Mouse (Mus musculus) embryonic facial prominence, embryonic 12.5 days (tissue): Measurements from ENCODE around the gene Fancf. TPM values are rescaled to one million over a fixed set of nuclear protein-coding genes. Genes with fewer than 3 reads are reported as not detected.

Source experiments
- ATAC-seq: fragments of 200-750 bp; cut with Nextera tagmentation; 2 replicates; pipeline ENCODE4 v1.8.0; 2017; ENCODE audit not compliant: insufficient number of reproducible peaks, insufficient read depth, low FRiP score, low TSS enrichment
- H3K27ac ChIP-seq: fragments of 300-500 bp; sonication (generic); 2 replicates; pipeline ENCODE4 v1.5.1; 2016; ENCODE audit warnings: mild to moderate bottlenecking
- H3K27me3 ChIP-seq: fragments of 300-500 bp; sonication (generic); 2 replicates; pipeline ENCODE4 v1.6.1; 2016; ENCODE audit warnings: mild to moderate bottlenecking, moderate library complexity
- H3K36me3 ChIP-seq: fragments of 300-500 bp; sonication (generic); 2 replicates; pipeline ENCODE4 v1.6.1; 2016; ENCODE audit warnings: mild to moderate bottlenecking
- H3K4me1 ChIP-seq: fragments of 300-500 bp; sonication (generic); 2 replicates; pipeline ENCODE4 v1.6.1; 2016
- H3K4me2 ChIP-seq: fragments of 300-500 bp; sonication (generic); replicated peaks from 2 replicates; pipeline ENCODE4 v1.6.1; 2016; ENCODE audit warnings: mild to moderate bottlenecking, moderate library complexity
- H3K4me3 ChIP-seq: fragments of 300-500 bp; sonication (generic); 2 replicates; pipeline ENCODE4 v1.5.1; 2016; ENCODE audit warnings: mild to moderate bottlenecking
- H3K9ac ChIP-seq: fragments of 300-500 bp; sonication (generic); 2 replicates; pipeline ENCODE4 v1.6.1; 2016; ENCODE audit warnings: mild to moderate bottlenecking, moderate library complexity
- H3K9me3 ChIP-seq: fragments of 300-500 bp; sonication (generic); 2 replicates; pipeline ENCODE4 v1.6.1; 2016; ENCODE audit warnings: mild to moderate bottlenecking, moderate library complexity
- WGBS: fragments of 180-500 bp; shearing (Covaris S2); methylation state at CpG from one replicate; pipeline ENCODE4 v1.1.7; 2016; 5-methylcytosine and 5-hydroxymethylcytosine counted together
- polyA plus RNA-seq: library from polyadenylated mRNA; unstranded; fragments of >200 nt; fragmentation: Nextera tagmentation; extraction: Ambion mirVana; gene quantifications from 2 replicates; pipeline ENCODE4 v1.2.1, GENCODE M21; 2016

Fancf gene
- polyA plus RNA-seq, 1 experiment from 2014 or later: 17.2 TPM

DNA sequence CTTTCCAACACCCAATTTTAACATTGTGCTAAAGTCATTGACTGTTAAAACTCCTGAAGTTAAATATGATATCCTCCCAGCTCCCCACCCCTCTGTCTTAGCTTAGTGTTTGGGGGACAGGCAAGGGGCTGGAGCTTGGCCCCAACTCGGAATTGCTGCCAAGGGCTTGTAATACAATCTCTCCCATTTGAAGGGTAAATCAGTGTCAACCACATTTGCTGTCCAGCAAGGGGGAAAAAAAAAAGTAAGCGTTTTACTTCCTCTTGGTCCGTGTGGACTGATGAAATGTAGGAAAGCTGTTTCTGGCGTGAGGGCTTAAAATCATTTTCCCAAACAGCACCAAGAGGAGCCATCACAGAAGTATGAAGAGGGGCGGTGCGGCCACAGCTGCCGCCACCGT lies 16.7 kb upstream of the Fancf start:
- H3K36me3 ChIP-seq: no peaks in the 10 kb centered on the region
- peak; percentile 77 for ATAC-seq
- peak overlapping the region; percentile 41 for H3K9ac ChIP-seq
- under 1% methylated on average over 8 of the region's 8 CpGs for WGBS
- H3K27me3 ChIP-seq: no peaks in the 10 kb centered on the region
- H3K9me3 ChIP-seq: no peaks in the 10 kb centered on the region
- H3K4me1 ChIP-seq: peaks cover 13% of the 10 kb centered on the region
- peak overlapping the region; percentile 61 for H3K4me2 ChIP-seq
- peak overlapping the region; percentile 45 for H3K4me3 ChIP-seq
- peak overlapping the region; percentile 95 for H3K27ac ChIP-seq

DNA sequence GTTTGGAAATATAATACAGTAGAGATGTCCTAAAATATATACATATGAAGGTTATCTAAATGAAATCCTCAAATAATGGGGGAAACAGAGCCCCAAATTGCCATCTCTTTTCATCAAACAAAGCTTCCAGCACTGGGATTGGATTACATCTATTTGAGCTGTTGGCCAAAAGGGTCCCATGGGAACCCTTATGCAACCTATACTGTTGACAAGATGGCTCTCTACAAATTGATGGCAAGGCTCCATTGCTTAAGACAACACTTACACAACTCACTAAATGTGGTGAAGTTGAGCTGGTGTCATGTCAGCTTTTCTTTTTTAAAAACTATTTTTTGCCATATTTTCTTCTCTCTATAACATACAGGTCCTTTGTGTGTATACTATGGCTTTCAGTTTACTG lies 14.2 kb upstream of the Fancf start:
- H3K9ac ChIP-seq: no peak overlapping the region
- no peak overlapping the region for H3K27ac ChIP-seq
- peaks cover 13% of the 10 kb centered on the region for H3K4me1 ChIP-seq
- ATAC-seq: no peak
- no peak overlapping the region for H3K4me2 ChIP-seq
- H3K9me3 ChIP-seq: no peaks in the 10 kb centered on the region
- H3K4me3 ChIP-seq: no peak overlapping the region
- no peaks in the 10 kb centered on the region for H3K27me3 ChIP-seq
- H3K36me3 ChIP-seq: no peaks in the 10 kb centered on the region

DNA sequence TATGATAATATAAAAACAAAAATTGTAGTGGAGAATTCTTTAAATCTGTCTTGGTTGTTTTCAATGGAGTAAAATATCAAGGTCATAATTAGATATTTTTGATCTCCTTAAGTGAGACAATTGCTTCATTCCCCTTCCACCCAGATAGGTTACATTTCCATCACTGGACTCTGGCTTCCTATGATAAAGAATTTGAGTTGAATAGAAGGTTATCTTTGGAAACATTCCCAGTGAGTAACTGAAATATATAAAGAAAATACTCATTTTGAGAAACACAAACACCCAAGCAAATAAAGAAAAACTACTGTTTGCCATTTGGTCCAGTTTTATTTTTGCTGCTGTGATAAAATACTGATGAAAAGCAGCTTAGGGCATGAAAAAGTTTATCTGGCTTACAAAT lies 10.5 kb upstream of the Fancf start:
- no peaks in the 10 kb centered on the region for H3K27me3 ChIP-seq
- ATAC-seq: no peak
- 0 out of 2 replicates have a peak, but pooled peaks cover under 1% of the 10 kb centered on the region for H3K4me1 ChIP-seq
- no peak overlapping the region for H3K4me3 ChIP-seq
- no peaks in the 10 kb centered on the region for H3K9me3 ChIP-seq
- H3K9ac ChIP-seq: no peak overlapping the region
- no peaks in the 10 kb centered on the region for H3K36me3 ChIP-seq
- H3K4me2 ChIP-seq: no peak overlapping the region
- H3K27ac ChIP-seq: no peak overlapping the region

DNA sequence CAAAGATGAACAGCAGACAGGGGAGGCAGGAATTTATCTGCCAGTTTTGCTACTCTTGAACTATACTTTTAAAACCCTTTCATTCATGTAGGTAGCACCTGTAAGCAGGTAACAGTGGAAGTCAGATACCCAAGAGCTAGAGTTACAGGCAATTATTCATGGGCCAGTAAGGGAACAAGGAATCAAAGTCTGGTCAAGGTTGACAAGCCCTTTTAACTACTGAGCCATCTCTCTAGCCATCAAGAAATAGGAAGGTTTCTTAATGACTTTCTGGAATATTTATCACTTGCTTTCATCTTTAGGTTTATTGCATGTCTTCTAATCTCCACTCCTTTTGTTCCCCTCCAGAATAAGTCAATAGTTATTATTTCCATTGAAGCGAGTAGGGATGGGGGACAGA lies 10.0 kb upstream of the Fancf start:
- no peak overlapping the region for H3K4me3 ChIP-seq
- no peaks in the 10 kb centered on the region for H3K36me3 ChIP-seq
- ATAC-seq: no peak
- H3K9me3 ChIP-seq: no peaks in the 10 kb centered on the region
- no peaks in the 10 kb centered on the region for H3K27me3 ChIP-seq
- H3K4me2 ChIP-seq: no peak overlapping the region
- WGBS: 96% methylated on average over 1 of the region's 1 CpGs
- H3K4me1 ChIP-seq: no peaks in the 10 kb centered on the region
- H3K27ac ChIP-seq: no peak overlapping the region
- H3K9ac ChIP-seq: no peak overlapping the region

DNA sequence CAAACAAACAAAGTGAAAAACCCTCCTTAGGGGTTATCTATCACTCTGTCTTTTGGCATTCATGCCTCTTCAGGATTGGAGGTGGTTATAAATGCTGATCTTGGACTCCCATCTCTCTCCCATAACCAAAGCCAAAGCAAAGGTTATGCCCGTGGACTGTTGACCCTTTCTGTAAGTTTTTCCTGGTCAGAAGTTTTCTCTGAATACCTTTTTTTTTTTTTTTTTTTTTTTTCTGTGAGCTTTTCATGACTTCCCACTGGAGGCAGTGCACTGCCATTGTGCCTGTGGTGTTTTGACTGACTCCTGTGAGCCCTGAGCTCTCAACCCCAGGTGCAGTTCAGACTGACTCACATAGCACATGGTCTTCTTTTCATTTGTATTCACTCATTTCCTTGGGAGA lies 5.9 kb upstream of the Fancf start:
- WGBS: 86% methylated on average over 1 of the region's 1 CpGs
- no peak for ATAC-seq
- H3K9ac ChIP-seq: no peak overlapping the region
- H3K4me3 ChIP-seq: no peak overlapping the region
- H3K36me3 ChIP-seq: no peaks in the 10 kb centered on the region
- H3K4me1 ChIP-seq: peaks cover 9% of the 10 kb centered on the region
- no peaks in the 10 kb centered on the region for H3K9me3 ChIP-seq
- no peaks in the 10 kb centered on the region for H3K27me3 ChIP-seq
- no peak overlapping the region for H3K27ac ChIP-seq
- no peak overlapping the region for H3K4me2 ChIP-seq

DNA sequence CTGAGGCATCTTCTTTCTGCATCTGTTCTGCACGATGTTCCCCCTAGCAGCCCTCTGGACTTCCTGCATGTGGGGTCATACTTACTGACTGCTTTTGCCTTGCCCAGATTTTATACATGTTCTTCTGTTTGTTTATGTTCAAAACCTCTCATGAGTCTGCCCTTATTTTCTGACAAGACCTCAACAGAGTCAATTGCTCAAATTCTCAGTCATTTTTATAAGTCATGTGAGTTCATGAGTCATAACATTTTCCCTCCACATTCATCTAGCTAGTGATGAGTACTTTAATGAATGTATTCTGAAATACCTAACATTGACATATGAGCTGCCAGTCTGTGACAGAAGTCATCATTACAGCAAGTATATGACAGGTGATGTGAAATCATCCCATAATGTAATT lies 3.3 kb upstream of the Fancf start:
- 50% methylated on average over 1 of the region's 1 CpGs for WGBS
- Histone ChIP-seq H3K36me3 (no peaks in the 10 kb centered on the region), H3K4me2 (no peak overlapping the region), H3K4me1 (peaks cover 18% of the 10 kb centered on the region), H3K27ac (no peak overlapping the region), H3K9ac (no peak overlapping the region), H3K27me3 (no peaks in the 10 kb centered on the region), H3K9me3 (no peaks in the 10 kb centered on the region), H3K4me3 (no peak overlapping the region)
- no peak for ATAC-seq

DNA sequence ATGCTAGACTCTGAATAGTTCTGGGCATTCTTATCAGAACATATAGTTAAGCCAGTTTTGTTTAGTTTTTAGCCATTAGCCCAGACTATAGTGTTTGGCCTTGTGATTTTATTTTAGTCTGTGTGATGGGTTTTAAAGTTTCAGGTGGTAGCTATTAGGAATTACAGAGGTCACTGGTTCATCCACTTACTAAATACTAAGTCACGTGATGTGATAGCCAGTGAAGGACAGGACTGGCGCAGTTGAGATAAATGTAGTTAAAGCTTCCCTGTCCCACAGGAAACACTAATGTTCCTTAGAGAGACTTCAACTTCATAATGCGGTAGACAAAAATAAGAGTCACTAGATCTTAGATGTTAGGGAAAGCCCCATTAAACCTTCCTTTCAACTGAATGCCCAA lies 775 bp upstream of the Fancf start:
- WGBS: 45% methylated on average over 3 of the region's 3 CpGs
- peak overlapping the region; percentile 73 for H3K4me2 ChIP-seq

DNA sequence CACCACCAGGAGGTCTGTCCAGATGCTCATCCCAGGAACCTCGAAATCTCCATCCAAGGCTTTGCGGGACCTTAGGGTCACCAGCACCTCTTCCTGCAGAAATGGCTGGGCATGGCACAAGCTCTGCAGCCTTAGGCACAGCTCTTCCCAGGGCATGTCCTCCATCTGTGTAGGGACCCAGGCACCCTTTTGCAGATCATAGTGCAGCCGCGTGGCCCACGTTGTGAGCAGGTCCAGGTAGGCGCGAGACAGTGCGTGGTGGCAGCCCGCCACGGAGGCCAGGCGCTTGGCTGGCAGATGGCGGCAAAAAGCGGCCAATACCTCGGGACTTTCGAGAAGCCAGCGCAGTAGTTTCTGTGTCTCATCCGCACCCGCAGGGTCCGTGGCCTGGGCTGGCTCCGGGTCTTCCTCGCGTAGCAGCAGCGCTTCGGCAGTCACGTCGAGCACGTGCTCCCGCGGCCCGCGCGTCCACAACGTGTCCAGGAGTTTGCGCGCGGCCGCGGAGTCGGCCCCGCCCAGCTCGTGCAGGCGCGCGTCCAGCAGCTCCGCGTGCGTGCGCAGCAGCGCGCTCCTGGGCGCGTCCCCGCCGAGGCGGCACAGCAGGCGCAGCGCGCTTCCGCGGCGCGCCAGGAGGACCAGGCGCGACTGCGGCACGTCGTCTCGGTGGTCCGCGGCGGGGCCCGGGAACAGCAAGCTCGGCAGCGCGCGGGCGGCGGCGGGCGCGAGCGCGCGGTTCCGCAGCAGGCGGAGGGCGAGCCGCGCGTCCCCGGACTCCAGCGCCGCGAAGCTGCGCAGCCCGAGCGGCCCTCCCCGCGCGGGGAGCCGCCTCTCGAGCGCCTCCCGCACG lies 594 bp downstream of the Fancf start, which contains the start of gene Gas2:
Gas2 (plus strand) TSS at position 766 of the 847 bp plus-strand sequence.
- H3K9ac ChIP-seq: peak within 1 kb of the TSS; percentile 85
- peak; percentile 81 for ATAC-seq
- peaks cover 18% of the 10 kb centered on the region for H3K4me1 ChIP-seq
- 0 out of 2 replicates have a peak, but pooled peaks cover 3% of the 10 kb centered on the region for H3K36me3 ChIP-seq
- H3K9me3 ChIP-seq: no peaks in the 10 kb centered on the region
- peak within 1 kb of the TSS; percentile 98 for H3K27ac ChIP-seq
- peak within 1 kb of the TSS; percentile 65 for H3K4me3 ChIP-seq
- H3K27me3 ChIP-seq: no peaks in the 10 kb centered on the region
- H3K4me2 ChIP-seq: peak within 1 kb of the TSS; percentile 73
- WGBS: 8% methylated on average over 94 of the region's 105 CpGs

More for the DNA sequence above, 775 bp upstream of the Fancf start:
- H3K27me3 ChIP-seq: no peaks in the 10 kb centered on the region
- H3K4me1 ChIP-seq: peaks cover 18% of the 10 kb centered on the region
- 0 out of 2 replicates have a peak, but pooled peaks cover 3% of the 10 kb centered on the region for H3K36me3 ChIP-seq
- peak overlapping the region; percentile 50 for H3K9ac ChIP-seq
- H3K9me3 ChIP-seq: no peaks in the 10 kb centered on the region
- ATAC-seq: no peak
- peak overlapping the region; percentile 65 for H3K4me3 ChIP-seq
- H3K27ac ChIP-seq: peak overlapping the region; percentile 98; the same call in 1 of the 2 replicates

DNA sequence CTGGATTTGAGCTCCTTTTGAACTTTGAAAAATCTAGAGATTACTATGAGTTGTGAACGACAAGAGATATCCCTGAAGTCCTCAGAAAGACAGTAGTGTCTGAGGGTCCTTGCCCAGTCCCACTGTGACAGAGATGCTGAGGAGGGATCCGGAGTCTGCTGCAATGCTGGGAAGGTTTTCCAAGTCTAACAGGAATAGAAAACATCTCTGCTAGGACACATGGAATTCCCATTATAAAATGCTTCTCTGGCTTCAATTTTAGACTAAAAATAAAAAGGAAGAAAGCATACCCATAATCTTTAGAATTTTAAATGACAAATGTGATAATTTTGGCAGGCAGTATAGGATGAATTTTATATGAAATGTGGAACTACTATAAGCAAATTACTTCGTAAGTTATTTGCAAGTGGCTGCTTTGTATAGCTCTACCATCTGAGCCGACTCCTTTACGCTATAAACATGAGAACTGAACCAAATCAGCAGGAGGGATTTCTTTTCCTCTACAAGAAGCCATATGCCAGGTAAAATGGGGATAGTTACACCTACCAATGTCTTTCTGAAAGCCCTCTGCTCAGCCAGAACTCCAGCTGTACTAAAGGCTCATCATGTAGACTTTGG lies 10.1 kb downstream of the Fancf start:
- H3K9me3 ChIP-seq: no peaks in the 10 kb centered on the region
- no peaks in the 10 kb centered on the region; the same call in 1 of the 2 replicates for H3K36me3 ChIP-seq
- no peaks in the 10 kb centered on the region for H3K4me1 ChIP-seq
- H3K4me2 ChIP-seq: no peak overlapping the region
- WGBS: 91% methylated on average over 5 of the region's 5 CpGs
- no peak overlapping the region for H3K4me3 ChIP-seq
- H3K27me3 ChIP-seq: no peaks in the 10 kb centered on the region
- no peak for ATAC-seq
- H3K9ac ChIP-seq: no peak overlapping the region
- H3K27ac ChIP-seq: no peak overlapping the region

DNA sequence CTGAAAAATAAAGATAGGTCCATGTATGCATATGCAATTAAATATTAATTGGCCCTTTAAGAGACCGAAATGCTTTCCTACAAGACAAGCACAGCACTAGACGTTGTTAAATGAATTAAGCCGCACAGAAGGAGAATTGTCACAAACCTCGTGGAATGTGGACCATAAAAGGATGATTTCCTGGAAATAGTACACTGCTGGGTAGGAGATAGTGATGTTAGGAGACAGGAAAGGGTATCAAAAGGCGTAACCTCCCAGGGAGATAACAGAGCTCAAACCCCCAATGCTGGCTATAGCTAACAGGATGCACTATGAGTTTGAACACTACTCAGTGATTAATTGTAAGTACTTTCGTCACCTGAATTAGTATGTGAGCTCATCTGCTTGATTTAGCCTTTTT lies 11.2 kb downstream of the Fancf start:
- 86% methylated on average over 6 of the region's 6 CpGs for WGBS
- Histone ChIP-seq H3K27ac (no peak overlapping the region), H3K9ac (no peak overlapping the region), H3K36me3 (no peaks in the 10 kb centered on the region; the same call in 1 of the 2 replicates), H3K4me3 (no peak overlapping the region), H3K27me3 (no peaks in the 10 kb centered on the region), H3K9me3 (no peaks in the 10 kb centered on the region), H3K4me1 (no peaks in the 10 kb centered on the region), H3K4me2 (no peak overlapping the region)
- no peak for ATAC-seq

DNA sequence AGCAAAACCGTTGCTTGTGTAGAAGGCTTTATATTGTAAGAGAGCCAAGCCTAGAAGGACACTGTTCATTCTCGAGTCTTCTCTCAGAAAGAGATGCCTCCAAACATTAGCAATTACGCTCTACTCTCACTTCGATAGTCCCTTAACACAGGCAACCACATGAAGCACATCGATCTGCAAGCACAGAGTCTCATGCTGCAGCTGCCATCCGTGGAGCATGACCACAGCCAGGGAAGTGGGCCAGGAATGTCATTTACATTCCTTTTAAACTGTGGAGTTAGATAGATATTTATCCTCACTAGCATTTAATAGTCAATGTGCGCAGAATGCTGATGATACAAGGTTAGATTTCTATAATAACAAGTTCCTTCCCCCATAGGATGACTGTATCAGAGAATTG lies 21.6 kb downstream of the Fancf start:
- H3K36me3 ChIP-seq: no peaks in the 10 kb centered on the region; the same call in 1 of the 2 replicates
- H3K4me3 ChIP-seq: no peak overlapping the region
- no peaks in the 10 kb centered on the region for H3K4me1 ChIP-seq
- no peak overlapping the region for H3K4me2 ChIP-seq
- 80% methylated on average over 7 of the region's 7 CpGs for WGBS
- ATAC-seq: no peak
- no peak overlapping the region for H3K27ac ChIP-seq
- no peaks in the 10 kb centered on the region for H3K27me3 ChIP-seq
- no peak overlapping the region for H3K9ac ChIP-seq
- H3K9me3 ChIP-seq: 0 out of 2 replicates have a peak, but pooled peaks cover 4% of the 10 kb centered on the region

DNA sequence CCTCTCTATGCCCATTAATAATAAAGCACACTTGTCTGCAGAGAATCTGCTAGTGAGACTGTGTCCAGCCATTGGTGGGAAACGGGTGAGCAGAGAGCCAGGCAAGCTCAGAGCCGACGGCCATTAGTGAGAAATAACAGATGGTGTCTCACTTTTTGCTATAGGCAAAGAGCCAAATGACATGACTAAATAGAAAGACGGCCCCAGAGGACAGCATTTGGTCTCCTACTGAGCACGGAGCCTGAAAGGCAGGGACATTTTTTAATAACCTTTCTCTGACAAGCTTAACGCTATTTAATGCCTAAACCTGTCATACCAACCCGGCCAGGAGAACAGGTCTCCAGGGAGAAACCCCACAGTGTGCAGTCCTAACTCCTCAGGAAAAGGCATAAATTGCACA lies 30.1 kb downstream of the Fancf start:
- Histone ChIP-seq H3K9ac (no peak overlapping the region), H3K4me3 (no peak overlapping the region), H3K4me1 (no peaks in the 10 kb centered on the region), H3K9me3 (no peaks in the 10 kb centered on the region), H3K27ac (0 out of 2 replicates have a peak overlapping the region, but pooled peaks have one; percentile 12), H3K27me3 (no peaks in the 10 kb centered on the region), H3K4me2 (no peak overlapping the region), H3K36me3 (no peaks in the 10 kb centered on the region)
- ATAC-seq: no peak
- 44% methylated on average over 7 of the region's 7 CpGs for WGBS
